Mouse (Mus musculus) kidney, adult 2 months (tissue): ENCODE results near the gene Ndc1.

Experiments
- CTCF ChIP-seq: fragments of 200-500 bp; conservative IDR thresholded peaks from 2 replicates; pipeline ENCODE4 v1.5.1; 2011; ENCODE audit warnings: low read depth, mild to moderate bottlenecking, control low read depth, low read length, moderate library complexity, mixed read lengths; ENCODE audit not compliant: insufficient read depth, insufficient read length
- POLR2A ChIP-seq: fragments of 200-500 bp; IDR thresholded peaks from one replicate; pipeline ENCODE4 v1.6.1; 2011; ENCODE audit warnings: low read depth, low read length, control low read depth

GRCm38 (mm10) chr4:107435238-107435946 lies 67.8 kb downstream of the Ndc1 start:
- TF ChIP-seq CTCF = no peak
- TF ChIP-seq POLR2A = no peak
